Mouse (Mus musculus): ENCODE measurements at regions not wholly inside any gene's neighbourhood (a gene's known extent, or its start where the extent isn't known, plus 50 kb on each side); places are given as distances from the start of the nearest gene placed in this dataset.

DNA sequence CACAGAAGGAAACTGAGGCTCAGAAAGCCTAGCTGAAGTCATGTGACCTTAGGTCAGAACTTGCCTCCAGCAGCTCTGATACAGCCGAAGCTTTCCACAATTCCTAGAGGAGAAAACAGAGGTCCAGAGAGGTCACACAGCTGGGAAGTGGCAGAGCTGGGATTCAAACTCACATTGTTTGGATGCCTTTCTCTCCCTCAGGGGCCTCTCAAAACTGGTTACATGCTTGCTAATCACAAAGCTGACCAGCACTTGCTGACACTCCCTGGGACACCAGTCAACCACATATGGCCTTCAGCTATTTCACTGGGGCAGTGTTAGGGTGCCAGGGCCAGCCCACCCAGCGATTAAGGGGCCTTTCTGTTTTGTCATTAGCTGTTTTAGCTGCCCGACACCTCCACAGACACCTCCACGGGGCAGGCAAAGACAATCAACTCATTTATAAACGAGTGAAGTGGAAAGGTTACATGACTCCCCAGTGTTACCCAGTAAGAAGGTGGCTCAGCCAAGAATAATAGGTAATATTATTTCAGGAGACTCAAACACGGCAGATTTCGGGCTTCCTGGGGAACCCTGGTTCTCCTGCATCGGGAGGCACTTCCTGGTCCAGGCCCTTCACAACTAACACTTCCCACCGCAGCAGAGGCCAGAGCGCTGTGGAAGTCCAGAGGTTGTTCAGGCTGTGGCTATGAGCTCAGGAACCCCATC lies 71.4 kb downstream of the 2410131K14Rik start:
- no peak for DNase-seq

GRCm38 (mm10) chr5:118318073-118318472 lies 73.0 kb downstream of the 2410131K14Rik start:
- DNase-seq, result no peak

GRCm38 (mm10) chr5:118318883-118319282 lies 73.9 kb downstream of the 2410131K14Rik start:
- no peak for DNase-seq

- DNase-seq, result no peak
These were observed 76.9 kb downstream of the 2410131K14Rik start for GRCm38 (mm10) chr5:118321719-118322455.

- no peak for DNase-seq
These were observed 78.1 kb downstream of the 2410131K14Rik start for GRCm38 (mm10) chr5:118323151-118323550.

- DNase-seq, result no peak
These were observed 82.0 kb downstream of the 2410131K14Rik start for GRCm38 (mm10) chr5:118326837-118327541.

- DNase-seq, result no peak
These were observed 83.1 kb downstream of the 2410131K14Rik start for GRCm38 (mm10) chr5:118327961-118328712.

GRCm38 (mm10) chr5:118329143-118329542 lies 84.1 kb downstream of the 2410131K14Rik start:
- DNase-seq, result no peak

- DNase-seq, result no peak
These were observed 86.2 kb downstream of the 2410131K14Rik start for GRCm38 (mm10) chr5:118331286-118331607.

- peak; percentile 80 for DNase-seq
These were observed 86.8 kb downstream of the 2410131K14Rik start for GRCm38 (mm10) chr5:118331608-118332394.

- DNase-seq, result no peak
These were observed 89.0 kb downstream of the 2410131K14Rik start for GRCm38 (mm10) chr5:118334054-118334453.

GRCm38 (mm10) chr5:118338186-118338585 lies 93.2 kb downstream of the 2410131K14Rik start:
- no peak for DNase-seq

DNA sequence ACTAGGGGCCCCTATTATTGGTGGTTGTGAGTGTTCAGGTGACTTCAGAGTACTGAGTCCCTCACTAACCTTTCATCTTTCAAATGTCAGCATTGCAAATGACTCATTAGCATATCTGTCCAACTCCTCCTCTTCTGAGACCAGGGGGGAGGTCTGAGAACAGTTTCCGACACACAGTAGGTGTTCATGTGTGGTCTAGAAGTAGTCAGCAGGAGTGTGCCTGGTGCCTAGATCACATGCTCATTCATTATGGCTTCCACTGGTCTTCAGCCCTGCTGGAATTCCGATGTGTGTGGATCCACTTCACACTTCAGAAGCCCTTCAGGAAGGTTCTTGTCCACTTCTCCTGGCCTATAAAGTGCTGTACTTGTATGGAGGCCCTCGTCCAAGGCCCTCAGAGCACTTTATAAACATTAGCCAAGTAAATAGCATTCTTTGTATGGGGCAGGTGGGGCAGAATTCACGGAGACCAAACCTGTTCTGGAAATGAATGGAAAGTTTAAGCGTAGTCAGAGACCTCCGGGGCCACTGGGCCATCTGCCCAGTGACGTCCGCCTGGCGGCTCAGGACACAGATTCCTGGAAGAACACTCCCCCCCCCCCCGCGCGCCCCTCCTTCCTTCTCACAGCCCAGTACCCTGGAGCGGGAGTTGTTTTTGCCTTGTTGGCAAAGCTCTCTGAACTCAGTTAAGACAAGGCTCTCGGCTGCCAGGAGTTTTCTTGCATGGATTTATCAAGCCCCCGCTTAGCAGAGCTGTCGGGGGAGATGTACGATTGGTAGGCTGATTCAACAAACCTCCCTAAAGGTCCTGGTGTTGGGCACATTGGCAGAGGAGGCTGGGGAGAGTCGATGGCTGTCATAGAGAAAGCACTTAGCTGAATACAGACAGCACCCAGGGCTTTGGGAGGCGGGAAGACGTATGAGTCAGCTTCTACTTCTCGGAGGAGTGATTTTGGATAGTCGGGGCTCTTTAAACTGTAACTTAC lies 94.9 kb downstream of the 2410131K14Rik start:
- DNase-seq, result peak; percentile 18

DNA sequence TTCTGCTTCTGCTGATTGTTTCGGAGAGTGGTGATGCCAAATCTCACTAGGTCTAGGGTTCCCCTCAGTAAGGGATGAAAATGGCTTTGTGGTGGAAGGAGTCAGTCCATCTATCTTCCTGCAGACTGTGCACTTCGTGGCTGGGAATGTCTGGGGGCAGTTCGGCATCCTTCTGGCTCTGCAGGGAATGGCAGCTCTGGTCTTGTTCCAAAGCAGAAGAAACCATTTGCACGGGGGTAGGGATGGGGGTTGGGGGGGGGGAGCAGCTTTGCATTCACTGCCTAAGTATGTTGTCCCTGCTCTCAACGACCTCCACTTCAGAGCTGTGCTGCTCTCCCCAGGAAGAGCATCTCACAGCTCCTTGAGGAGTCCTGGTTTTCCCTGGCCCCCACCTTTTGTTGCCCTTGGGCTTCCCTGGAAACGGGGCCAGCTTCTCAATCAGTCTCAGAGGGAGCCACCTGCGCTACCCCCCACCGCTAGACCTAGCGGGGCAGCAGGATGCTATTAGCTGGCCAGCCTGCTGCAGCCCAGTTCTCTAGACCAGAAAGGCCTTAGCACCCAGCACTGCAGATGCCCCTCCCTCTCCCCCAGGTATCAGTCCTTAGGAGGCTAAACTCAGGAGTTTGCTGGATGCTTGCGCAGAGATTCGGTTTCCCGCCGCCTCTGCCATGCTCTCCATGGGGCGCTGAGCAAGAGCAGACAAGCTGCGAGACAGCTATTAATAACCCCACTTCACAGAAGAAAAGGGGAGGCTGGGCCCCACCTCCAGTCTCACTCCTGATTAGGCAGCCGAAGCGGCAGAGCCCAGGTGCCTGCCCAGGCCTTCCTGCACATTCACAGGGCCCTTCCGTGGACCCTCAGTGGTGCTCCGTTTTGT lies 98.7 kb downstream of the 2410131K14Rik start:
- DNase-seq, result no peak

GRCm38 (mm10) chr5:118345226-118345625 lies 100.2 kb downstream of the 2410131K14Rik start:
- no peak for DNase-seq

DNA sequence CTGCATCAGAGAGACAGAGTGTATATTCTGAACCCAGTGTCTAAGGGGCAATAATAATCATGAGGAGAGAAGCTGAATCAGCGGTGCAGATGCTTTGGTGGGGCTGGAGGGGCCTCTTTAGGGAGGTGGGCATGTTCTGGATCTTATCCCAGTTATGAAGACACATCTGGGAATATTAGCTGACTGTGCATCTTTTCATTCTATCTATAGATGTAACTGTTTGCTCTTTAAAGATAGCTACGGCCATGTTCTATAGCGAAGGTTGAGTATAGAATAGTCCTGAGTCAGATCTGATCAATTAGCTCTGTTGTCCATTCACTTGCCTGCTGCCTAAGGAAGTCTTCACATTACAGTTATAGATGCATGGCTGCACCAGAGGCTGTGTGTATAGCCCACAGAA lies 104.0 kb downstream of the 2410131K14Rik start:
- no peak for DNase-seq

DNA sequence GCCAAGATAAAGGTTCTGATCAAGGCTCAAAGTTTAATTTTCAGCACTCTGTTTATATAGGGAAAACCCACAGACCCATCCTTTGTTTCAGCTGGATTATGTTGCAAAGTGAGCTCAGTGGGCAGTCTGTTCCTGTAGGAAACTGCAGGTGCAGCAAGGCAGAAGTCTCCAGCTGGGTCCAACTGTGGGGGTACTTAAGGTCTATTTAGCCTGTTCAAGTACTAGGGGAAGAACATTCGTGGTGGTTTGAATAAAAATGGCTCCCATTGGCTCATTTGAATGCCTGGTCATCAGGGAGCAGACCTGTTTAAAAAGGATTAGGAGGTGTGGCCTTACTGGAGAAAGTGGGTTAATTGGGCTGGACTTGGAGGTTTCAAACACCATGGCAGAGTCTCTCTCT lies 106.3 kb downstream of the 2410131K14Rik start:
- DNase-seq, result no peak

- no peak for DNase-seq
These were observed 107.1 kb downstream of the 2410131K14Rik start for GRCm38 (mm10) chr5:118352142-118352541.

- DNase-seq, result no peak
These were observed 108.0 kb downstream of the 2410131K14Rik start for GRCm38 (mm10) chr5:118353061-118353460.

All from adrenal gland, postnatal 25 days (tissue).